Mouse (Mus musculus): ENCODE results near the gene LTO1.

GRCm38 (mm10) chr7:144895305-144896111, 19.4 kb upstream of the LTO1 start:
- TF ChIP-seq CTCF (IDR thresholded peaks at IDR 0.05; ENCODE audit: low read depth) (peak; percentile 92), EP300 (optimal IDR thresholded peaks at IDR 0.05) (no peak)

Data from stomach, postnatal 0 days (tissue).